Mouse (Mus musculus) mature B cell (primary cell): ENCODE measurements around the gene Slc33a1.

Experiments
- in situ Hi-C: fragments of 300-500 bp; cut with MboI; formaldehyde crosslinking; loops from 2 replicates; pipeline ENCODE4 v1.14.3; 2019

Gene Slc33a1

GRCm38 (mm10) chr3:63898581-63899308, 65.8 kb downstream of the Slc33a1 start:
- in situ Hi-C loops, result no loop called here

- in situ Hi-C loops, result no loop called here
Measured at GRCm38 (mm10) chr3:63897177-63897576, 67.4 kb downstream of the Slc33a1 start.

- in situ Hi-C loops, result no loop called here
Measured at GRCm38 (mm10) chr3:63896303-63896702, 68.3 kb downstream of the Slc33a1 start.

GRCm38 (mm10) chr3:63895786-63896185, 68.8 kb downstream of the Slc33a1 start:
- in situ Hi-C loops, result no loop called here

GRCm38 (mm10) chr3:63893677-63894076, 70.9 kb downstream of the Slc33a1 start:
- in situ Hi-C loops, result no loop called here

GRCm38 (mm10) chr3:63892154-63892553, 72.4 kb downstream of the Slc33a1 start:
- in situ Hi-C loops, result no loop called here
